Mouse (Mus musculus) megakaryocyte, embryonic 14.5 days (primary cell): Measurements from ENCODE around the gene Tial1.

Experiments
- FLI1 ChIP-seq: IDR thresholded peaks from 2 replicates; pipeline ENCODE4 v1.6.1; 2012; ENCODE audit warnings: low read length, inconsistent platforms, mixed read lengths
- GATA1 ChIP-seq: IDR thresholded peaks from 3 replicates; pipeline ENCODE4 v1.6.1; 2012; ENCODE audit warnings: mixed read lengths, low read length, inconsistent platforms, borderline replicate concordance

DNA sequence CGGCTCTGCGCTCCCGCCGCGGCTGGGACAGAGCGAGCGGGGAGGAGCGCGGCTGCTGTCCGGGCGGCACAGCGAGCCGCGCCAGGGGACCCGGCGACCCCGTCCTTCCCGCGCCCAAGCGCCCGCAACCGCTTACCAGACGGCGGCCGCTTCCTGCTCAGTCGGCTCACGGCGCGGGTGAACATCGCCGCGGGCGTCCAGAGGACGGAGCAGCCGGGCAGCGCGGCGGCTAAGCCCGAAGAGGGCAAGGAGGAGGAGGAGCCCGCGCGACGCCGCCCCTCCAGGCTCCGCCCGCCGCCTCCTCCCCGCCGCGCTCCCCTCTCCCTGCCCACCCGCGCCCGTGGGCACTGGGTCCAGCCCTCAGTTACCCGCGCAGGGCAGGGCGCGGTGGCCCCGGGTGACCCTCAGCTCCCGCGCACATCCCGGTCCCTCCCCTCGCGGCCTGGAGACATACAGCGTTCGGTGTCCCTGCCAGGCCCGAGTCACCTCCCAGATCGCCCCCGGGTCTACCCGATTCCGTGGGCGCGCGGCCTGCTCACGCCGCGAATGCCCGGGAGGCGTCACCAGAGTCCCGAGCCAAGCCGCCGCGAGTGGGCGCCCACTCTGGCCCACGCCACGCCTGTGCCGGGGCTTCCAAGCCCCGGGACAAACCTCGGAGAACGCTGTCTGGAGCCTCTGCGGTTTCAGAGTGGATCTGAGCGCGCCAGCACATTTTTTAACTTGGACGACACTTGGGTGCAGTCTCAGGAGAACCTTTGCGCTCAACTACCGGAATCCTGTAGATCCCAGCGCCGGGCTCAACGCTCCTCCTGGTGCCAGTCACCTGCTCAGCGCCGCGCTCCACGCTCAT, 43.4 kb downstream of the Tial1 start, which contains the start of gene Rgs10:
- TF ChIP-seq GATA1: no peak
- TF ChIP-seq FLI1: no peak
